In genomic region chr5:30660278-30660677, GRCm38 (mm10) we compare ENCODE assay signal across 23 mouse cellular contexts. TPM values are rescaled to one million over a fixed set of nuclear protein-coding genes. Genes with fewer than 3 reads are reported as not detected.
"Had no signal": no experiment of that assay in that cellular context is flagged by ENCODE, and none has a peak within 500 bp of the region (broad histone marks: within the 10 kb centered on the region; RNA-seq: fewer than 3 reads in every experiment).

No protein-coding gene starts in this region.

- H3K4me3 ChIP-seq: lung, embryonic 15.5 days; megakaryocyte, embryonic 14.5 days; midbrain, embryonic 13.5 days; midbrain, embryonic 15.5 days; myocyte; neural tube, embryonic 13.5 days; neural tube, embryonic 15.5 days had no signal

- H3K4me1 ChIP-seq: lung, embryonic 15.5 days; midbrain, embryonic 13.5 days; midbrain, embryonic 15.5 days; neural tube, embryonic 13.5 days; neural tube, embryonic 15.5 days had no signal

- H3K9ac ChIP-seq: liver, postnatal 0 days; lung, embryonic 15.5 days; midbrain, embryonic 13.5 days; midbrain, embryonic 15.5 days; neural tube, embryonic 13.5 days; neural tube, embryonic 15.5 days had no signal

- ATAC-seq: liver, postnatal 0 days; lung, postnatal 0 days; midbrain, embryonic 13.5 days; midbrain, embryonic 15.5 days had no signal

- DNase-seq: liver, postnatal 0 days; lung, adult 2 months; lung, postnatal 14 days; lung, postnatal 36 days; retina, postnatal 1 day; right cerebral cortex, adult 18-20 months; right cerebral cortex, postnatal 25 days; right cerebral cortex, postnatal 4 days; spleen, adult 18-20 months; thymus, adult 18-20 months; thymus, postnatal 14 days; thymus, postnatal 36 days had no signal

- H3K9me3 ChIP-seq: lung, embryonic 15.5 days; midbrain, embryonic 13.5 days; midbrain, embryonic 15.5 days; neural tube, embryonic 13.5 days; neural tube, embryonic 15.5 days had no signal

- H3K27me3 ChIP-seq: lung, embryonic 15.5 days; megakaryocyte, embryonic 14.5 days; midbrain, embryonic 13.5 days; midbrain, embryonic 15.5 days; neural tube, embryonic 13.5 days; neural tube, embryonic 15.5 days had no signal

- H3K27ac ChIP-seq: lung, embryonic 15.5 days; macrophage; midbrain, embryonic 13.5 days; midbrain, embryonic 15.5 days; neural tube, embryonic 13.5 days; neural tube, embryonic 15.5 days had no signal

- H3K4me2 ChIP-seq: lung, embryonic 15.5 days; midbrain, embryonic 11.5 days; midbrain, embryonic 13.5 days; midbrain, embryonic 15.5 days; neural tube, embryonic 13.5 days; neural tube, embryonic 15.5 days had no signal

RNA-seq across cellular contexts. Expression of gene Dpysl5, which starts 51.1 kb away (rescaled TPM):
- total RNA-seq: megakaryocyte progenitor cell, adult 5-6 weeks had no signal
- polyA plus RNA-seq: macrophage had no signal
